Mouse (Mus musculus): Measurements from ENCODE around the gene Msi2. TPM values are rescaled to one million over a fixed set of nuclear protein-coding genes. Genes with fewer than 3 reads are reported as not detected.

Gene Msi2
- polyA plus RNA-seq, 1 experiment = 14.2 TPM

GRCm38 (mm10) chr11:88389530-88389929, 328.8 kb downstream of the Msi2 start:
- TF ChIP-seq CTCF (IDR thresholded peaks at IDR 0.05; ENCODE audit: extremely low read depth, insufficient read depth, insufficient read length, insufficient replicate concordance) = no peak
- TF ChIP-seq POLR2A (IDR thresholded peaks at IDR 0.05; ENCODE audit: low read depth, low read length) = no peak
- WGBS = 96% methylated on average over 6 of the region's 6 CpGs
- no peak for DNase-seq (ENCODE audit: low read depth in 1 of 2, low spot score in 2 of 2)

GRCm38 (mm10) chr11:88386916-88387315, 331.4 kb downstream of the Msi2 start:
- no peaks in the 10 kb centered on the region for H3K27me3 ChIP-seq (ENCODE audit: control insufficient read depth, insufficient read depth, low read length)
- no peaks in the 10 kb centered on the region for H3K4me1 ChIP-seq (ENCODE audit: control insufficient read depth, insufficient read depth, insufficient read length)
- 96% methylated on average over 4 of the region's 4 CpGs for WGBS
- TF ChIP-seq CTCF (IDR thresholded peaks at IDR 0.05; ENCODE audit: extremely low read depth, insufficient read depth, insufficient read length, insufficient replicate concordance) (no peak), POLR2A (IDR thresholded peaks at IDR 0.05; ENCODE audit: low read depth, low read length) (no peak)
- no peak overlapping the region for H3K4me3 ChIP-seq (ENCODE audit: extremely low read depth, insufficient read depth, insufficient read length)
- no peak overlapping the region for H3K27ac ChIP-seq (ENCODE audit: insufficient read depth, low read length)
- DNase-seq (ENCODE audit: low read depth in 1 of 2, low spot score in 2 of 2) = no peak
- no peaks in the 10 kb centered on the region; the same call in 1 of the 2 replicates for H3K36me3 ChIP-seq (ENCODE audit: control insufficient read depth, insufficient read depth, low read length)

More at GRCm38 (mm10) chr11:88389530-88389929, 328.8 kb downstream of the Msi2 start:
- Histone ChIP-seq H3K4me1 (ENCODE audit: control insufficient read depth, insufficient read depth, insufficient read length) (no peaks in the 10 kb centered on the region), H3K36me3 (ENCODE audit: control insufficient read depth, insufficient read depth, low read length) (peaks cover 4% of the 10 kb centered on the region; the same call in 1 of the 2 replicates), H3K4me3 (ENCODE audit: extremely low read depth, insufficient read depth, insufficient read length) (no peak overlapping the region), H3K27ac (ENCODE audit: insufficient read depth, low read length) (no peak overlapping the region), H3K27me3 (ENCODE audit: control insufficient read depth, insufficient read depth, low read length) (no peaks in the 10 kb centered on the region)

GRCm38 (mm10) chr11:88382449-88382848, 335.9 kb downstream of the Msi2 start:
- H3K4me1 ChIP-seq (ENCODE audit: control insufficient read depth, insufficient read depth, insufficient read length) = no peaks in the 10 kb centered on the region
- DNase-seq (ENCODE audit: low read depth in 1 of 2, low spot score in 2 of 2) = no peak
- H3K27ac ChIP-seq (ENCODE audit: insufficient read depth, low read length) = no peak overlapping the region
- no peak for TF ChIP-seq POLR2A (IDR thresholded peaks at IDR 0.05; ENCODE audit: low read depth, low read length)
- no peak for TF ChIP-seq CTCF (IDR thresholded peaks at IDR 0.05; ENCODE audit: extremely low read depth, insufficient read depth, insufficient read length, insufficient replicate concordance)
- 85% methylated on average over 9 of the region's 9 CpGs for WGBS
- H3K4me3 ChIP-seq (ENCODE audit: extremely low read depth, insufficient read depth, insufficient read length) = no peak overlapping the region
- H3K27me3 ChIP-seq (ENCODE audit: control insufficient read depth, insufficient read depth, low read length) = no peaks in the 10 kb centered on the region
- H3K36me3 ChIP-seq (ENCODE audit: control insufficient read depth, insufficient read depth, low read length) = peaks cover 2% of the 10 kb centered on the region; the same call in 1 of the 2 replicates

- H3K27ac ChIP-seq (ENCODE audit: insufficient read depth, low read length) = no peak overlapping the region
- no peaks in the 10 kb centered on the region for H3K4me1 ChIP-seq (ENCODE audit: control insufficient read depth, insufficient read depth, insufficient read length)
- no peaks in the 10 kb centered on the region for H3K27me3 ChIP-seq (ENCODE audit: control insufficient read depth, insufficient read depth, low read length)
- no peak for TF ChIP-seq POLR2A (IDR thresholded peaks at IDR 0.05; ENCODE audit: low read depth, low read length)
- no peak for TF ChIP-seq CTCF (IDR thresholded peaks at IDR 0.05; ENCODE audit: extremely low read depth, insufficient read depth, insufficient read length, insufficient replicate concordance)
- DNase-seq (ENCODE audit: low read depth in 1 of 2, low spot score in 2 of 2) = no peak
- H3K36me3 ChIP-seq (ENCODE audit: control insufficient read depth, insufficient read depth, low read length) = peaks cover 2% of the 10 kb centered on the region; the same call in 1 of the 2 replicates
- WGBS = 88% methylated on average over 12 of the region's 14 CpGs
- H3K4me3 ChIP-seq (ENCODE audit: extremely low read depth, insufficient read depth, insufficient read length) = no peak overlapping the region
Measured at GRCm38 (mm10) chr11:88381145-88381909, 337.0 kb downstream of the Msi2 start.

GRCm38 (mm10) chr11:88379635-88380034, 338.7 kb downstream of the Msi2 start:
- 88% methylated on average over 2 of the region's 2 CpGs for WGBS
- Histone ChIP-seq H3K4me1 (ENCODE audit: control insufficient read depth, insufficient read depth, insufficient read length) (no peaks in the 10 kb centered on the region), H3K4me3 (ENCODE audit: extremely low read depth, insufficient read depth, insufficient read length) (no peak overlapping the region), H3K36me3 (ENCODE audit: control insufficient read depth, insufficient read depth, low read length) (peaks cover 5% of the 10 kb centered on the region; the same call in 1 of the 2 replicates), H3K27me3 (ENCODE audit: control insufficient read depth, insufficient read depth, low read length) (no peaks in the 10 kb centered on the region), H3K27ac (ENCODE audit: insufficient read depth, low read length) (no peak overlapping the region)
- TF ChIP-seq POLR2A (IDR thresholded peaks at IDR 0.05; ENCODE audit: low read depth, low read length) (no peak), CTCF (IDR thresholded peaks at IDR 0.05; ENCODE audit: extremely low read depth, insufficient read depth, insufficient read length, insufficient replicate concordance) (no peak)
- DNase-seq (ENCODE audit: low read depth in 1 of 2, low spot score in 2 of 2) = no peak

GRCm38 (mm10) chr11:88378686-88379339, 339.5 kb downstream of the Msi2 start:
- no peak for DNase-seq (ENCODE audit: low read depth in 1 of 2, low spot score in 2 of 2)
- no peak overlapping the region for H3K4me3 ChIP-seq (ENCODE audit: extremely low read depth, insufficient read depth, insufficient read length)
- H3K4me1 ChIP-seq (ENCODE audit: control insufficient read depth, insufficient read depth, insufficient read length) = no peaks in the 10 kb centered on the region
- H3K27ac ChIP-seq (ENCODE audit: insufficient read depth, low read length) = no peak overlapping the region
- 83% methylated on average over 9 of the region's 9 CpGs for WGBS
- TF ChIP-seq POLR2A (IDR thresholded peaks at IDR 0.05; ENCODE audit: low read depth, low read length) = no peak
- no peak for TF ChIP-seq CTCF (IDR thresholded peaks at IDR 0.05; ENCODE audit: extremely low read depth, insufficient read depth, insufficient read length, insufficient replicate concordance)
- no peaks in the 10 kb centered on the region for H3K27me3 ChIP-seq (ENCODE audit: control insufficient read depth, insufficient read depth, low read length)
- peaks cover 5% of the 10 kb centered on the region; the same call in 1 of the 2 replicates for H3K36me3 ChIP-seq (ENCODE audit: control insufficient read depth, insufficient read depth, low read length)
